Mouse (Mus musculus) adrenal gland, adult 18-20 months (tissue): ENCODE results near the gene Slit2. TPM values are rescaled to one million over a fixed set of nuclear protein-coding genes. Genes with fewer than 3 reads are reported as not detected.

Experiments
- DNase-seq, 2 experiments: peaks; one replicate each; pipeline ENCODE4 v3.0.0; 2021 to 2022; ENCODE audit warnings: low spot score in 2 of 2
- long read RNA-seq, 2 experiments: library from polyadenylated mRNA; stranded (forward); transcript quantifications; one replicate each; pipeline ENCODE4 v2.0.0; 2021
- total RNA-seq, 2 experiments: library from RNA; stranded (reverse); gene quantifications; 1 replicate in 1 of 2; 2 replicates in 1 of 2; pipeline ENCODE4 v1.2.3; 2021

The Slit2 gene
- total RNA-seq = 10 to 100 TPM in 1 of 2 experiments, 1 to 10 TPM in 1; 9.4 to 16.0 TPM
- long read RNA-seq, experiment 1 = 0 reads
- long read RNA-seq, experiment 2, partial matches to known transcripts = 3 of 6 reads
- long read RNA-seq, experiment 2, other reads (novel, unspliced or antisense) = 0 of 6 reads

DNA sequence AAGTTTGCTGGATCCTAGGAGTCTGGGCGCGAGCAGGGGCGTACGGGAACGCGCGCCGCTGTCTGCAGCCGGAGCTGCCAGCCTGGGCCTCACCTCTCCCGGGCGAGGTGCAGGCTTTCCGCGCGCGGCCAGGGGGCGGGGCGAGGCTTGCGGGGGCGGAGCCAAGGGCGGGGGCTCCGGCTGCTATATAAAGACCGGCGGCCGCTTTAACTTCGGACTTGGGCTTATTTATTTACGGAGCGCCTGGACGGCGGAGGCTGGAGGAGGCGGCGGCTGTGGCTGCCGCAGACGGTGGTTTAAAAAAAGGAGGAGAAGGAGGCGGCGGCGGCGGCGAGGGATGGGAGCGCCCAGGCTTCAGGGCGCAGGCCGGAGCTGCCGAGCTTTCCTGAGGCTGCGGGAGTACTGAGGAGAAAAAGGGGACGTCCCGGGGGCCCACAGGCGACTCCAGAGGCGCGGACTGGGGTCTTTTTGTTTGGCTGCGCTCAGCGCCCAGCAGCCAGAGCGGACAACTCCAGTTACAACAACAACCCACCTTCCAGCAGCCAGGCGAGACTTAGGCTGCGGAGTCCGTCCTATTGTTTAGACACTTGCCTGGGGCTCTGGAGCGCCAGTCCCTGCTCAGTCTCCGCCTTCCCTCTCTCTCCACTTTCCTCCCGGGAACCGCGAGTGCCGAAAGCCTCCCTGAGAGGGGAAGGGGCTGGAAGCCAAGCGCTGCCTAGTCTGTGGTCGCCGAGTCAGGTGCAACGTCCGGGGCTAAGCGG lies at the start of gene Slit2:
TSS of gene Slit2 (plus strand) at position 198 of the 761 bp plus-strand sequence.
- peak; percentile 80 to 90 for DNase-seq

DNA sequence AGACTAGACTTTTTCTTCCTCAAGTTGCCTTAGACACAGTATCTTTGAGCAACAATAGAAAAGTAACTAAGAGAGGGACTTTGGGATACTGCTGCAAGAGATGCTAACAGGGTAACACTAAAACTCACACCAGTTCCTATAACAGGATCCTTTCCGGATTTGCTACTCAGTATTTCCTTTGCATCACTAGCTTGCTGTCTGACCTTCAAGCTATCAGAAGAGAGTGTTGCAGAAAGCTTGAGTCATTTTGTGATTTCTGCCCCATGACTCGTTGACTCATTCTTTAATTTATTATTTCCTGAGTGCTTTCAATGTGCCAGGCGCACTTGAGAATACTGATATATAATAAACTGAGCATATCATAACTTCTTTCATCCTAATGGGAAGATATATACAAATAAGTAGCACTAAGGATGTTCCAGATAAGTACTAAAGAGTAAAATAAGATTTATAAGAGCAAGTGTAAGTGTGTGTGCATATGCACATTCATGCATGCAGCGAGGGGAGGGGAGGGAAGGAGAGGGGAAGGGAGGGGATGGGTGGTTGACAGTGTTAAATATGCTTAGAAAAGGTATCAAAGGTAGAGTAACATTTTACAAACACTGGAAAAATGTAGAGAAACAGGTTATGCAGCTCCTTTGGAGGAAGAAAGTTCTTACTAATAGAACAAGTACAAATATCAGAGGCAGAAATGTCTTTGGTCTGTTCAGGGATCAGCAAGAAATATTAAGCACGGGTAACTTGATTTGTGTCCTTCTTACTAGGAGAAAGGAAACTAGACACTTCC lies 44.2 kb upstream of the Slit2 start:
- no peak for DNase-seq

DNA sequence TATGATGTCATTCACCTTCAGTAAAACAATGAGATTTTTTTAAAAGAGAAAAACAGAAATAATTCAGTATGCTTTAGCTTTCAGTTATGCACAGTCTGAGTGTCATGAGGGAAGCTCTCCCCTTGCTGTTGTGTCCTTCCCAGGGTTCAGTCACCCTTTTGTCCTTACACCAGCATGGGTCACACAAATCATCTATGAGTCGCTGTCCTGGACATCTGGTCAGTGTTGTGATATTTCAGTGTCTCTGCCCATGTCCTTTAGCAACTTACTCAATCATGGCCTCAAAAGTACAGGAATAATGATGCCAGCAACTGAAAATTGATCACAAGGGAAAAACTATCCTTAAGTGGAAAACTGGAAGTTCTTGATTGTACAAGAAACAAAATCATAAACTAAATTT lies 26.5 kb upstream of the Slit2 start:
- DNase-seq = no peak

DNA sequence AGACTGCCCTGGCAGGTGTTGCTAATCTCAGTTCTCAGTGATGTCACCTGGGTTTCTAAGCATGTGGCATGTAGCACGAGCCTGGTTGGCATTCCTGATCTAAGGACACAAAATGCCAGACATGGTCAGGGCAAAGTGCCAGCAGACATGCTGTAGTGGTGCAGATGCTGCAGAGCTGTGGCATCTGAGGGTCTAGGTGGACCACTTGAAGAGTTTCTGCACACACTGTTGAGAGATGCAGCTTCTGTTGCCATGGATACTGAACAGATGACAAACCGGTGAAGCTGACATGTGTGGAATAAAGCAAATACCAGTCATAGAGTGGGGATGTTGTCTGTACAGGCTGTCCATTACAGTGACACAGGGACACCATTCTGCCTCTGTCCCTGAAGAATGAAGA lies 7.1 kb upstream of the Slit2 start:
- no peak for DNase-seq

DNA sequence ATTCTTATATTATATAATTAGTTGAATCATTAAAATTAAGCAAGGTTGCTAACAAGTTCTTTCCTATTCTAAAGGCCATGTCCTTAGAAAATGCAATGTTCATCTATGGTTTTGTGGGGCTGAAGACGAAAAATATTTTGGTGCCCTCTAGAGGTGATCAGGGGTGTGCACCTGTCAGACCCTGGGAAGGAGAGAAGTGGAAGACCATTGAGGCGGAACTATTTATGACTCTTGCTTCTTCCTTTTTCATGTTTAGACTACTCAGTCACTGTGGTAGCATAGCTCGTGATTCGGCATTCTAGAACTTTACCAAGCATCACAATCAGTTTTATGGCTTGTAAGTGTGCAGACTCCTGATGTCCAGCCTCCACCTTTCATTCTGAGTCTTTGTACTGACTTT lies 3.6 kb upstream of the Slit2 start:
- no peak for DNase-seq

DNA sequence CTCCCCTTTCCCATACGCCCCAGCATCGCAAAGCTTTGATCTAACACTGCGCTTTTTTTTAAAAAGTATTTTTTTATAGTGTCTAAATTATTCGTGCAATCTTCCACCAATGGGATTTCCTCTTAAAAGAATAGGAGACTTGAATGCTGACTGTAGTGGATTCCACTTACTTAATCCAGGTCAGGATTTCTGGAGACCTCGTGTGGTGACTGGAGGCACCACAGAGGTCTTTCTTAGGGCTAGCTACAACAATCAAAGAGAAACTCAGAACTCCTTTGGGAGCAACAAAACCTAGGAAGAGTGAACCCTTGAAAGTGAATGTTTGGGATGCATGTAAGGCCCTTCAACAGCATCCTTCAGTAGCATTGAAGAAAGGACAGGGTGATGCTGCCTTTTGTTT lies 2.5 kb upstream of the Slit2 start:
- DNase-seq = no peak

DNA sequence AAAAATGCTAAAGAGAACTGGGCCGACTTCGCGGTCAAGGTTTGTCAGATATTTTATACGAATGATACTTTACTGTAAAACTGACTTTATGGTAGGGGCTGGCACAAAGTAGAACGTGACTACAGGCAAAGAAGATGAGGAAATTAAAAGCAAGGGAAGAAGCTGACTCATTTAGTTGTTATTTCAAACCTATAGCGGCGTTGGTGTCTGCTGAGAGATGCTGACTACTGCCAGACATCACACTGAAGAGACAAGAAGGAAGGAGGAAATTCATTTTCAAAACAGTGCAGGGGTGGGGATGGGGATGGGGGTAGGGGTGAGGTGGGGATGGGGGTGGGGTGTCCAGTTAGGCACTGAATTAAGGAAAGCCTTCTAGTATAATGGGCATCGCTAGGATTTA lies 987 bp upstream of the Slit2 start:
- no peak for DNase-seq

DNA sequence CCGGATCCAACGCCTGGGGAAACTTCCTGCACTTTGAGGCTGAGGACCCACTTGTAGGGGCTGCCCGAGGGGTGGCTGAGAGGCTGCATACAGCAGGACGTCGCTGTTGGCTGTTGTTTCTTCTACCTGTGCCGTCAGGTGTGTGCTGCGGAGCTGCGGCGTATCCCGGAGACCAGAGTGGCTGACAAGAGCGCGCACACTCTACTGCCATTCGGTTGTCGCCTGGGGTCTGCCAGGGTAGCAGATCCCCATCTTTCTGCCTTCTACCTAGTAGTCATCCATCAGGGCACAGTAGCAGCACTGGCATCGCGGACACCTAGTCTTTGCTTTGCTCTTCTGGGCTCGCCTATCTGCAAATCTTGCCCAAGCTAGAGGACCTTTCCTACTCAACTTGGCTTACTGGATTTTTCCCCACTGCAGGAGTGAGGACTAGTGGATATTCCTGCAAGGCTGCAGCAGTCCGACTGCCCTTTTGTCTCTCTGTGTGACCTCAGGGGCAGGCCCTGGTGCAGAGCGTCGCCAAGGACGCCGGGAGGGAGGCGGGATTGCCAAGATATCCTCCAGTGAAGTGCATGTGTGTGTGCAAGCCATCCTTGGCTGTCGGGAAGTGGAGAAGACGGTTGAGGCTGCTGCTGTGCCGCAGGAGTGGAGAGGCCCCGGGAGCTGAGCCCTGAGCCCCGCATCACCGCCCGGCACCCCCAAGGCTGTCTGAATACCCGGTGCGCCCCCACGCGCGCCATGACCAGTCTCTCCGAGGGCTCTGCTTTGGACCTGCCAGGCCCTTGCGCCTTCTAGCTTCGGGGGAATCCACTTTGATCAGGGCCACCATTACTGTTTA lies 1.0 kb downstream of the Slit2 start:
- no peak for DNase-seq

DNA sequence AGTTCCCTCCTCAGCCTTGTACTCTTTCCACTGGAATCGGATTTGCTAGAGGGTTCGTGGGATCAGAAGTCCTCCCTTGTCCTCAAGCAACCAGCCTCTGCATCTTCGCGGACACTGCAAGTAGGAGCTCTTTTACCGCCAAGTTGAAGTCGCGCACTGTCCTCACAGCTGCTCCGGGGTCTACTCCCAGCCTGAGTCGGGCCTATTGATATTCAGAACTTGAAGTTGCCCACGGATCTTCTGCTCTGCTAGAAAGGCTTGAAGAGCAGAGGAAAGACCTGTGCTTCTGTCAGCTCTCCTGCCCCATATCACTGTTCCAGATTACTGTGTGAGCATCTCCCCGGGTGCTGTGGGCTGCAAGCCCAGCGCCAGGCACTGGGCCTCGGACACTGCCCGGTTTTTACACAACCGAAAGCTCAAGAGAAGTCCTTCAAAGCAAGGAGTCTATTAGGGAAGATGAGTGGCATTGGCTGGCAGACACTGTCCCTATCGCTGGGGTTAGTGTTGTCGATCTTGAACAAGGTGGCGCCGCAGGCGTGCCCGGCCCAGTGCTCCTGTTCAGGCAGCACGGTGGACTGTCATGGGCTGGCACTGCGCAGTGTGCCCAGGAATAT lies 1.8 kb downstream of the Slit2 start:
- no peak for DNase-seq

DNA sequence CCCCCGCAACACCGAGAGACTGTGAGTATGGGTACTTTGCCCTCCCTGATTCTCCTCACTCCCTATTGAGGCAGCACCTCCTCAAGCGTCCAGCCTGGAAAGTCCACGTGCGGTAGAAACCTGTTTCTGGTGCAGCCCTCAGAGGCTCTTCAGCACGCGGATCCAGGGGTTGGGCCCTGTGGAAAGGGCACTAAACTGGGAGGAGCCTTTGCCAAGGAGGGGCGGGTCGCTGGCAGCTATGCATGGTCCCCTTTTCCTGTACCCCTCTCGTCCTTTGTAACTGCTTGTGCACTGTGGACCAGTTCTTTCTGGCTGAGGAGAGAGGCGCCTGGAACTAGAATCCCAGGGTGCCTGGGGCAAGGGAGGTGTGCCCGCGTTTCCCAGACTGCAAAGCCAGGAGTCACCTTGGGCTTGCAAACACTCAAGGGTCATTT lies 2.3 kb downstream of the Slit2 start:
- no peak for DNase-seq

DNA sequence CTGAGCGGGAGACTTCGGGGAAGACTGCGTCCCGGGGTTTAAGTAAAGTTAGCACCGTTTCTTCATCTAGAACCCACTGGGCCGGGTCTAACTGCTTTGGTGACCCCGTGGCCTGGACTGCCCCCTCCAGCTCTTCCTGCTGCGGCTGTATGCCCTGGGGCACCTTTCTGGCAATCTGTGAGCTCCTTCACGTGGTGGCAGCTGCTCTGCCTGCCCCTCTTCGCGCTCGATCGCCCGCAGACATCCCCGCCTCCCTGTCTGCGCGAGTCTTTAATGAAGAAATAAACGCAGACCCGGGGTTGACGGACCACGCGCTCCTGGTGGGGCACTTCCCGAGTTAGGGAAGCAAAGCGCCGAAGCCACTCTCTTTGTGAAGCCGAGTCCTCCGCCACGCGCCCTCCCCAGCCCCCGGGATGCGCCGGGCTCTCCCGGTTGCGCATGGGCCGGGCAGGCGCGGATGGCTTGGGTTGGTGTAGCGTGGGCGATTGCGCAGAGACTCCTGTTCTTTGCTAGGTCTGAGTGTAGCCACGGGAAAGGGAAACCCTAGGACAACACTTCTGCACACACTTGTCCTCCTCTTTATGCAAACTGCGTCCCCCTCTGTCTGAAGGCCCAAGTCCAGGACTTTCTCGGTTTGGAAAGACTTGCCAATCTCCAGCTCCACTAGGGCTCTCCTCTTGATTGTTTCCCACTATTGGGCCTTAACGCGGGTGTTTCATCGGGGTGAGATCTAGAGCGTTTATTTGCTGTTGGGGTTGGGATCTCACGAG lies 3.1 kb downstream of the Slit2 start:
- no peak for DNase-seq

DNA sequence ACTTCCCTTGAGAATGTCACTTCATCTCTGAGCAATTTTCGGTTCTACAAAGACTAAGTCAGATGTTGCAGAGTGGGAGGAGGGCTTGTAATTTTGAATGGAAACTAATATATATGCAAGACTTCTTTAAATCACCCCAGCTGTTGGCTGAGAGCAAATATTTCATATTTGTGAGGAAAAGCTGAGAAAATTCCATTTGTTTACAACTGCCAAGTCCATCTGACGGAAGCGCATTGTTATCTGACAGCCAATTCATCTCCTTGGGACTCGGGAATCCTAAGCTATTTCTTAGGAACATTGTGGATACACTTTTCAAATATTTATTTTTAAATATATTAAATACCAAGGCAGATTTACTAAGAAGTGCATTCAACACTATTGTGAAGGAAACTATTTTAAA lies 8.0 kb downstream of the Slit2 start:
- DNase-seq = no peak

DNA sequence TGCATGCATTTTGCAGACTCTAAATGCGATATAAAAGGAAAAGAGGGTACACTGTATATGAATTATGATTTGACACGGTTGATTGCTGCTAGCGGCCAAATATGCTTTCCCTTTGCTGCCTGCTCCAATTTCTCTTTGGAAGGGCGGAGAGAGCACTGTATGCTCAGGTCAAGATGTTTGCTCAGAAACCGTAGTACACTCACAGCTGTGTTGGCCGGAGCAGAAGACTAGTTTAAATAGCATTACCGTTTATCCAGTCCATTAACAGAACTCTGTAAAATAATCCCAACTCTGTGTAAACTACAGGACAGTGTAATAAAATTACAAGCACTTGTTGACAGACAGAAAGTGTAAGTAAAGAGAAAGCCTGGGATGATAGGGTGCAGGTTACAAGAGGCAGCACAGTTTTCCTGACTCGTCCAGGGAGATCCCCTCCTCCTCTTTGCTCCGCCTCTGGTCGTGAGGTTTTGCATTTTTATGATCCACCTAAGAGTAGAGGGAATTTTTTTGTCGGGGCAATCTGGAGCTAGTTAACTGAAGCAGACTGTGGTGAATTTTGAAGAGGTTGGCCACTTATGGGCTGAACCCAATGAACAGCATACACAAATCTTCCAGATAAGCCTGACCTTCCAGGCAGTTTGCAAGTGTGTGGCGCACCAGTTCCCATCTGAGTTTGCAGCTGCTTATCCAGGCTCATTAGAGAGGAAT lies 20.9 kb downstream of the Slit2 start:
- no peak for DNase-seq

DNA sequence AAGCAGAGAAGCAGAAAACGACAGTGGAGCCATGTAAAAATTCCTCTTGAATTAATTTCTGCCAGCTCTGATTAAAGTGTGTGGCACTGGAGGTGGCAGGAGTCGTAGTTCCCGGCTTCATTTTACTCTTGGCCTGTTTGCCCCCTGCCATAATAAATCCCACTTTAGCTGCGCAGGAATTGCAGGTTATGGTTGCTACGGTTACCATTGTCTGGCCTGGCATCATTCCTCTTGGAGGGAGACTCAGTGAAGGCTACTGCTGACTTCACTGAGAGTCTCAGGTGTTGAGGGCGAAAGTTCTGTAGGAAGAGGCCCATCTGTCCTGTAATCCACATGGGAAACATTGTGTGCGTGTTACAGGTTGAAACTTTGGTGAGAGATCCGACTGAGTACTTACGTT lies 22.6 kb downstream of the Slit2 start:
- DNase-seq = no peak

DNA sequence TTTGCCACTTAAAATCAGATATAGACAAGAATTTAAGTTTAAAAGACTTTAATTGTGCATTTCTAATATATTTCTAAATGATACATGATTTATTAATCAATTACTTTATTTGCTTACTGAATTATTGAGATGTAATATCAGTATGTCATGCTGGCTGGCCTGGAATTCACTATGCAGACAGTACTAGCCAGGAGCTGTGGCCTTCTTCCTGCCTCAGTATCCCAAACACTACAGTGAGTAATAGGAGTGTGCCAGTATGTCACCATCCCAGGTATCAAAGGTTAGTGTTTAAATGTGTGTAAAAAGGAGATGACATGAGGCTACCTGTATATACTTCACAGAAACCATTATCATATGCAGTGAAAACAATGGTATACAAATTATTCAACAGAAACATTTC lies 23.1 kb downstream of the Slit2 start:
- DNase-seq = no peak

DNA sequence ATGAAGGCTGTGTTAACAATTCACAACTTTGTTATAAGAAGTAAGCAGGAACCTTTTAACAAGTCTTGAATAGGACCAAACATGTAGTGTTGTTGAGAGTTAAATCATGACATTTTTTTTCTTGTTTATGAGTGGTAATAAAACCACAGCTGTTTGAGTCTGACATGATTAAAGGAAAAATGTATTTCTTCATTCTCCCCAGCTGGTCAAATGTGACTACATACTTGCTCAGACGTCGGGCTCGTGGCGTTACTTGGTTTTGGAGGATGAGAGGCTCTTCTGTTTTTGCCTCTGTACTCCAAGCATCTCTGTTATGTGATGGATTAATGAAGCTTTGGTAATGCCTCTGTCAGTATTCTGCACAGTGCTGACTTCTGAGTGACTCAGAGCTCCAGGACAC lies 40.5 kb downstream of the Slit2 start:
- no peak for DNase-seq

DNA sequence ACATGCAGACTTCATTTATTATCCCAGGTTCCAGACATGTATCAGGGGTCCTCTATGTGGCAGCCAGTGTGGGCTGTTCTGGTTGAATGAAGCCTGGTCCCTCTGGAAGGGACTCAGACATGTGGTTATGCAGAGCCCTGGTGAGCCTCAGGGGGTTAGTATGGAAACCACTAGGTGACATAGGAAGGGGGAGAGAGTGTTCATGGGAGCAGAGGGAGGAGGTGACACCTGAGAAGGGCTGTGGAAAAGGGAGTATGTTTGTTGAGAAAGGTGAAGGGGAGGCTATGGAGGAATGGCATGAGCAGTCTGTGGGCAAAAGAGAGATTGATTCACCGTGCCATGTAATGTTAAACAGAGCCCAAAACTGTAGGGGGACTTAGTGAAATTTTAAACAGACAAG lies 51.9 kb downstream of the Slit2 start:
- DNase-seq = no peak

DNA sequence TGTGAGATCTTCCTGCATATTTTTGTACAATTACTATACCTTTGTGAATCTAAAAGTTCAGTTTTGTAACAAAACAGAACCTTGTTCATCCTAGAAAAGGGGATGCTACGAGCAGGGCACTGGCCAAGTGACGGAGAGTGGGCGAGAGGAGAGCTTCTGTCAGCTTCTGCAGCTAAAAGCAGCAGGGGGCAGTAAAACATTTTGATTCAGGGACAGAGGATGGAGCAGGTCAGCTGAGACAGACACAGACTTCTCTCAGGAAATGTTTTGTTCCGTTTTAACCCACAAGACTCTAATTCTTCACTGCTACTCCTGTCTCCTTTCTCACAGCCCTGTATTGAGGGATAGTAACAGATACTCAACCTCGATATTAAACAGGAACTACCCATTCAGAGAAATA lies 55.1 kb downstream of the Slit2 start:
- no peak for DNase-seq

DNA sequence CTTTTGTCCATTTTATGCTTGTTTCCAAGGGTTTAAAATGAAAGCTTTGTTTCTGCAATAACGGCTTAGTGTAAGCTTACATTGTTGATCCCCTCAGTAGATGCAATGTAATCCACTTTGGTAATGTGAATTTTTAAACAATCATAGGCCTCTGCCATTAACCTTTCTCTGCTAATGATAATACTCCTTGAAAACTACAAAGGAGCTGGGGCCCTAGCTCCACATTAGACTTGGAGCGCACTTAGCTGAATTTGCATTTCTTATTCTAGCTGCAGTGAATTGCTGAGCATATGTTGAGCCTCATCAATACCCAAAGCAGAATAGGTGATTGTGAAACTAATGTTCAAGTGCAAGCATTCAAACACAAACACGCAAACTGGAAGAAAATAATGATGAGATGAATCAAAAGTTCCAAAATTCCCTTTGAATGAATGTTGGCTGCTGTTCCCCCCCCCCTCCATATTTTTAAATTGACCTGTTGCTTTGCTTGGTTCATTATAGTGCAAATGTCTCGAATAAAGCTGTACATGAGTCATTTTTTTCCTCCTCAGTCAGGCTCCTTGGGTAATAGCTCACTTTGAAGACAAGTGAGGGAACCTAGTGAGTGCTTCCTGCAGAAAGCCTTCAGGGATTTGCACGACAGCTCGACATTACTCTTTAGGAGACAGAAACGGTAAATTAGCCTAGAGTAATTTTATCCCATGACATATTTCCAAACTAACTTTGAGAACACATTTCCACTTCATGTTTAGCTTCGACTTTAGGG lies 66.2 kb downstream of the Slit2 start:
- no peak for DNase-seq
